Mouse (Mus musculus) kidney, adult 9 months (tissue): Measurements from ENCODE around the gene Krt16.
"Not testable (repeated sequence)": the region's sequence is repeated elsewhere in the genome, so short reads cannot be mapped to it uniquely, and the experiment has no call there.

Source experiments
- DNase-seq: peaks from one replicate; pipeline ENCODE4 v3.0.0; 2022

Gene Krt16

DNA sequence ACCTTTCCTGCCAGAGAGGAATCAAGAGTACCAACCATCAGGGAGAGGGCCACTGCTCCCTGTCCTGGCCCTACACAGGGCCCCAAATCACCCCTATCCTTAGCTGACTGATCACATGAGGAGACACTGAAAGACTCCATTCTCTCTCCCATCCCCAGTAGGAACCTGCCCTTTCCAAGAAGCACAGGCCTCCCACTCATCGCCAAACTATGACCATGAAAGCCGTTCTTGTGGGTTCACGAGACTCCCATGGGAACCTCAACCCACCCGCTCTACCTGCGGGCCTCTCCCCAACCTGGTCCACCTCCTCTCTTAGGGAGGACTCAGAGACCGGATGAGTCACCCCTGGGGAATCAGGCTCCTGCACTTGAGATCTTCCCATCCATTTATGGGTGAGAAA lies 6.8 kb upstream of the Krt16 start:
- no peak for DNase-seq

- no peak for DNase-seq
Measured at GRCm38 (mm10) chr11:100254360-100255090, 5.8 kb upstream of the Krt16 start.

GRCm38 (mm10) chr11:100246471-100246870 lies 2.2 kb downstream of the Krt16 start:
- not testable (repeated sequence) for DNase-seq

DNA sequence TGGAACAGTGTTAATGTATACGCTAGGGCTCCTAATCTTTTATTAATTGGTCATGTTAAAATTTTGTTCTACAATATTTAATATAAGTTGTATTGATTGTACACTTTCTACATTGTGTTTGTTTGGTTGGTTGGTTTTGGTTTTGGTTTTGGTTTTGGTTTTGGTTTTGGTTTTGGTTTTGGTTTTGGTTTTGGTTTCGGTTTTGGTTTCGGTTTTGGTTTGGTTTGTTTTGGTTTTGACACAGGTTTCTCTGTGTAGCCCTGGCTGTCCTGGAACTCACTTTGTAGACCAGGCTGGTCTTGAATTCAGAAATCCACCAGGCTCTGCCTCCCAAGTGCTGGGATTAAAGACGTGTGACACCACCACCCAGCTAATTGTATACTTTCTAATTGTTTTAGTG lies 8.4 kb downstream of the Krt16 start:
- not testable (repeated sequence) for DNase-seq

GRCm38 (mm10) chr11:100221741-100222140 lies 27.0 kb downstream of the Krt16 start:
- DNase-seq, result no peak

DNA sequence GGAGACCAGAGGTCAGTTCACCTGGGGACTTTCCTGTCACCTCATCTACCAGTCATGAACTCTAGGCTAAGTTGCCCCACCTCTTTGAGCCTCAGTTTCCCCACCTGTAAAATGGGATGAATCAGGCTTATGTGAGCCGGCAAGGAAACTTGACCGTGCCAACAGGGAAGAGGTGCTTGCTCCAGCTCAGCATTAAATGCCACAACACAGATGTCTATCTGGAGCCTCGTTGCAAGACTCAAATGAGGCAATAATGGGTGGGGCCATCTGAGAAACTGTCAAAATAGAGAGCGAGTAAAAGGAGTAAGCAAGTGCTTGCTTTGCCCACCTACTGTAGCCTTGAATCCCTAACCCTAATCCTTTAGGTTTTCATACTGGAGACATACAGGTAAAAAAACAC lies 29.4 kb downstream of the Krt16 start:
- DNase-seq, result no peak

- DNase-seq, result no peak
Measured at GRCm38 (mm10) chr11:100208542-100208941, 40.2 kb downstream of the Krt16 start.

DNA sequence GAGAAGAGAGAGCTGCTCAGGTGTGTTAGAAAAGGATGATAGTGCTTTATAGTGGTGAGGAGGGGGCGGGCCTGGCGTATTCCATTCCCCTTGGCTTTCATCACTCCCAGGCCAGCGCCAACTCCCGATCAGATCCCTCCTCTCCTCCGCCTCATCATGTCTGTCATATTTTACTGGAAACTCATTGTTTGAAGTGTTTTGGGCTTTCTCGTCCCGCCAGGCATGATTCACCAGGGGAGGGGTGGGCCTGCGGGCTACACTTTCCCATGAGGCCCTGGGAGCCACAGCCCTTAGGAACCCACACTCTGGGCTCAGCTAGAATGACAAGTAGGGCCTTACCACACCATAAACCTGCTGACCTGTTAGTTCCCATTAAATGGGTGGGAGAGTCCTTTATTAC lies 41.2 kb downstream of the Krt16 start, which contains the start of gene Krt14:
Gene Krt14, minus strand, starts transcription at position 51 of the 400 bp plus-strand sequence.
- no peak for DNase-seq

DNA sequence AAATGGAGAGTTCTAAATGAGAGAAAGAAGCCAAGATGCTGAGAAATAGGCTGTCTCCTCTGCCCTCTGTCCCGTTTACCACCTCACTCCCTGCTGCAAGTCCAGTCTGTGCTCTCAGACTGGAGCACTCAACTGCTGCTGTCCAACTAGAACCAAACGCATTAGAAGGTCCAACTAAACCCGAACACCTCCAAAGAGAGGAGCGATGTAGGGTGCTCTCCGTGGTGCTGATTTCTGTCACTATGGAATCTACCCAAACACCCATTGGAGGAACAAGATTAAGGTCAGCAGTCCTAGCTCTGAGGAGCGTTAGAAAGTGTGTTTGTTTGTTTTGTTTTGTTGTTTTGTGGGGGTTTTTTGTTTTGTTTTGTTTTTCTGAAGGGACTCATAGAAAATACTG lies 45.3 kb downstream of the Krt16 start:
- peak; percentile 7 for DNase-seq

DNA sequence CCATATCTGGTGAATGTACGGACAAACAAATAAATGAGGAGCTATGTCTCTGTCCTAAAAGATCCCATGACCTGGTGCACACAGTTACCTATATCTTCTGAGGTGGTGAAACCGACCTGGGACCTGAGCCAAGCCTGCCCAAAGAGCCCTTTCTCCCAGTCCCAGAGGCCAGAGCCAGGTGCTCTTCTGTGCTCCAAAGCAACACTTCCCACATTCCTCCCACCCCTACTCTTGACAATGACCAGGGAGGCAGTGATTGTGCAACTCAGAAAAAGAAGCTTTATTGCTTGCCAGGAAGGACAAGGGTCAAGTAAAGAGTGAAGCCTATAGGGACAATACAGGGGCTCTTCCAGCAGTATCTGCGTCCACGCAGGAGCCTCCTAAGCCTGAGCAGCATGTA lies 45.8 kb downstream of the Krt16 start:
- DNase-seq, result no peak

DNA sequence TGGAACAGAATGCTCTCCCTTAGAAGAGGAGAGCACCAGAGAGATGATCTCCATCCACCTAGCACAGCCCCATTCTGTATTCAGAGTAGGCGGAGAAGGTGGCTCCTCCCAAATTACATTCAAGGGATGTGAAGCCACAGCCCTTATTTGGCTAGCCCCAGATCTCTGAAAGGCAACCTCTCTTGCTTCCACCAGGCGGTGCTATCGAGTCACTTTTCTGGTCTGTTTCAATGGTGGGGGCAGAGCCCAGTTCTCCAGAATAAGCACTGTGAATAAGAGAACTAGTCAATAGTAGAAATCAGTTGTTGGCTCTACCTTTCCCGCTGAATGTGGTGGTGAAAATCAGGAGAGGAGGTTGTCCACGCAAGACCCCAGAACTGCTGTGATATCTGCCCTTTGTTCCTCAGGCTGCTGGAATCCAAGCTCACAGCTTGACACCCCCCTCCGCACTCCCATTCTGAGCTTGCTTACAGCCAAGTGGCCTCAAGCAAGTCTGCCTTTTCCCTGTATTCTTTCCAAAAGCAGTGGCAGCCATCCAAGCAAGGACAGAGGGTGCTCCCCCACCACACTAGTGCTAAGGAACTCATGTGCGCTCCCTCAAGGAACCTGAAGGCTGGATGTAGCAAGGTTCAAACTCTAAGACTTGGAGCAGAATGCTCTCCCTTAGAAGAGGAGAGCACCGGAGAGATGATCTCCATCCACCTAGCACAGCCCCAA lies 48.4 kb downstream of the Krt16 start:
- no peak for DNase-seq

DNA sequence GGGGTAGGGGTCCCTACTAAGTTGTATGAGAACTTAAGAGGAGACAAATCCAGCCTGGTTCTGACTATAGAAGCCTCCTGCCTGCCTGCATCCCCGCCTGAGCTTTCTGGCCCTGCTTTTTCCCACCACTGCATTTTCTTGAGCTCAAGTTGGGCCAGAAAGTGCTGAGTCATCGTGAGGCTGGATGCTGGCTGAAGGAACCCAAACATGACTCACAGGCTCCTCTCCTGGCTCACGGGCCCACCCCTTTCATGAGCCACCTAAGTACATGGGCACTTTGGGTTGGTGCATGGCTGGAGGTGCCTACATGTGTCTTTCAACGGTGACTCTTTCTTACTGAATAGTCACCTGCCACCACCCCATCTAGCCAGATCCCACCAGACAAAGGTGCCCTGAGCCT lies 50.0 kb downstream of the Krt16 start:
- no peak for DNase-seq
